Mouse (Mus musculus) left cerebral cortex, postnatal 10 days (tissue): ENCODE results near the gene Exosc10. TPM values are rescaled to one million over a fixed set of nuclear protein-coding genes. Genes with fewer than 3 reads are reported as not detected.

Experiments
- DNase-seq, 2 experiments: peaks; one replicate each; pipeline ENCODE4 v3.0.0; 2021 to 2022; ENCODE audit warnings: low spot score in 2 of 2, mixed read lengths in 1 of 2; ENCODE audit errors: extremely low spot score in 1 of 2
- intact Hi-C: fragments of 180-260 bp; cut with DNase I; formaldehyde crosslinking; loops from one replicate; pipeline ENCODE4 v1.15.1; 2025
- total RNA-seq, 2 experiments: library from RNA; stranded (reverse); gene quantifications; 2 replicates each; pipeline ENCODE4 v1.2.3; 2021

Gene Exosc10
- total RNA-seq, result 10 to 100 TPM; 54.1 to 56.6 TPM

DNA sequence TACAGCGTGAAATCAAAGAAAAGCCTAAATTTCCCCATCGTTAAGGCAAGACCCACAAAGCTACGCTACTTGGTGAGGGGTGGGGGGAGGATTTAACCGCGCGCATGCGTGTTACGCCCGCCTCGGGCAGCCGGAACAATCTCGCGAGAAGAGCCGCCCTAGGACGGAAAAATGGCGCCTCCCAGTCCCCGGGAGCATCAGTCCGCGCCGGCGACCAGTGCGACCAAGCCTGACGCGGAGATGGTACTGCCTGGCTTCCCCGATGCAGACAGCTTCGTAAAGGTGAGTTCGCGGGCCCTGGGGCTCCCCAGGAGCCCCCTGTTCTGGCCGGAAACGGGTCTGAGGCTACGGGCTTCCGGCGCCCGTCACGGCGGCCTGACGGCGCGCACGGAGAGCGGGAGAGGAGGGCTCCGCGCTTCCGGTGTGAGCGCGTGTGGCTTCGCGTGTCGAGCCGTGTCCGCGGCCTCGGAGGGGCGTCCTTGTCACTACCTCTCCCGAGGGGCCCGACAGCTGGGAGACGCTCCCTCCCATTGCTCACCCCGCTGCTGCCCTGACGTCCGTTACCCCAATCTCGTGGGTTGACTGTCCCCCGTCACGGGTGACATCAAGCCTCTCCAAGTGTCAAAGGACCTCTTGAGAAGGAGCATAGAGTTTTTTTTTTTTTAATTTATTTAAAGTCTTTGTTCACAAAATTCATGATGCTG, at the start of gene Exosc10:
Gene Exosc10 (plus strand): TSS at position 133 of the 704 bp plus-strand sequence.
- intact Hi-C loops, result no loop called here
- DNase-seq, result peak; percentile 74 to 92

DNA sequence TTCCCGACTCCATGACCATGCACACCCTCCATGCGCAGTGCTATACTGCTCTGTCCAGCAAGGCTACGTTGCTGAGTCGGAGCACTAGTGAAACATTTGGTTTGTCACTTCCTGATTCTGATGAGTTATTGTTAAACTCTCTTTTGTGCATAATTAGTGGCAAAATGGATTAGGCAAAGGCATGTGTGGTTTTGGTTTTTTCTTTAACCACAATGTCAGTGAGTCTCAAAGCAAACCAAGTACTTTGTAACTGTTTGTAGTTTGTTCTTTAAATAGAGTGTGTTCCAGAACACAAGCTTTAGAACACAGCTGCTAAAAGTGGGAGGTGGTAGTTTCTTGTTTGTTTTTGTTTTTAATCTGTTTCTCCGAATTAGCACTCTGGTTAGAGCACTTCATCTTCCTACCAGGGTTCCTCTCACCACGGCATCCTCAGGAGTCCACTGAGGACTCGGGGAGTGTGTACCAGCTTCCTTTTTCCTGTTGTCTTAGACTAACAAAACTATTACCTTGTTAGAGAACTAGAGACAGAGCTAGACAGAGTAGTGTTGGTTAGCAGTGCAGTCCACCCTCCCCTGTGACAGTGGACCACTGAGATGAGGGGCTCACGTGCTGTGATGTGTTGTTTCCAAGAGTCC, 48.7 kb upstream of the Exosc10 start:
- intact Hi-C loops, result no loop called here
- DNase-seq, result no peak

DNA sequence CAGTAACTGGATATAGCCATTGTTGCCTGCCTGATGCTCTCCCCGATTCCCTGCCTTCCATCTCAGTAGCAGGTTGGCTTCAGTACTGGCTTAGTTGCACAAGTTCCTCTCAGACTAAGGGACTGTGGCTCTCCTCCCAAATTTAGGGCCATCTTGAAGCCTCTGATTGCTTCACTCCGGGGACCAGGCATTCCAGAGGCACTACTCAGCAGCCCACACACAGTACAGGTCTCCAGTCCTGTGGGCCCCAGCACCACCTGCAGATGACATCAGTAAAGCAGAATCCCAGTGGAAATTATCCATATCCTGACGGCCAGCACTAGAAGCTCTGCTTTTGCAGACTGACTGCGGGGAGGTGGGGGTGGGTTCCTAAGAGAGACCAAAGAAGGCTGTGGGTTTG, 47.5 kb upstream of the Exosc10 start:
- DNase-seq, result no peak
- intact Hi-C loops, result no loop called here

DNA sequence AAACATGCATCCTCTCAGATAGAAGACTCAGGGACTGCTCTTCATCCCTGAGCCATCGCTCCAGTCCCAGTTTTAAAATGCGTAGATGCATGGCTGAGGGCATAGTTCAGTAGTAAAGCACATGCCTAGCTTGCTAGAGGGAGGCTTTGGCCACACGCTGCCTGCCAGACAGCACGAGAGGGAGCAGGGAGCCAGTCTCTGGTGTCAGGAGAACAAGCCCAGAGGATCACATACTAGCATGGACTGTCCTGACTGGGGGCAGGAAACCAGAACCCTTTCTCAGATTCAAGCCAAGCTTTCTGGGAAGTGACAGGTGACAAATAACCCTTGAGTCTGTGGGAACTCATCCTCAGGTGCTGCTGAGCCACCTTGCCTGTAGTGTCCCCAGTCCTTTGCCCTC, 46.9 kb upstream of the Exosc10 start:
- intact Hi-C loops, result no loop called here
- no peak for DNase-seq

DNA sequence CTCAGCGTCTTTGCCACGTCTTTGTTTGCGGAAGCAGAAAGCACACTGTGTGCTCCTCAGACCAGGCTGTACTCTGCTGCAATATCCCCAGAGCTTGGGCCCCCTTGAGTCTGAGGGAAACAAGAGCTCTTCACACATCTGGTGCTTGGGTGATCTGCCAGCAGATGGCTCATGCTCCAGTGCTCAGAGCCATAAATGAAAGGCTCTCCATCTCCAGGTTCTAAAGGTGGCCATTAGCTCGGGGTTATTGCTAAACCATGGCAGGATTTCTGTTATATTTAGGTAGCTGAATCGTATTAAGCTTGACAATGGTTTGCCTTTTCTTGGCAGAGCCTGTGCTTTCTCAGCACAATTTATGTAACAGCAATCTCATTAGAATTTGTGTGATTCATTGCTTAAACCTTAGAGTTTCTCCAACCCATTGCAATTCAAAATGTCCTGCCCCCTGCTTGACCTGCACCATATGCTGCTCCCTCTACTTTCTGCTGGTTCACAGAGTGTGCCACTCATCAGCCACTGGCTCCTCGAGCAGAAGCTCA, 45.1 kb upstream of the Exosc10 start:
- DNase-seq, result no peak
- intact Hi-C loops, result no loop called here

DNA sequence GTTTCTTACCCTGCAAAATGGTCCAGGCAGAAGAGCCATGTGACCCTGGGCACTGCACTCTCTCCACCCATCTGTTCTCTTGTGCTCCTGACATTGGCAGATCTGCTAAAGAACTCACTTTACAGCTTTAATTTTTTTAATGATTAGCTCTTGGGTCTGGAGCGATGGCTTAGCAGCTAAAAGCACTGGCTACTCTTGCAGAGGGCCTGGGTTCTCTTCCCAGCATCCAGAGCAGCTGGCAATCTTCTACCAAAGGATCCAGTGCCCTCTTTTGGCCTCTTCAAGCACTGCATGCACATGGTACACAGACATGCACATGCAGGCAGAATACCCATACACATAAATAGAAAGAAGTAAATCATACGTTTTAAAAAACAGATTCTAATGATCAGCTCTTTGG, 42.9 kb upstream of the Exosc10 start:
- no peak for DNase-seq
- intact Hi-C loops, result no loop called here

DNA sequence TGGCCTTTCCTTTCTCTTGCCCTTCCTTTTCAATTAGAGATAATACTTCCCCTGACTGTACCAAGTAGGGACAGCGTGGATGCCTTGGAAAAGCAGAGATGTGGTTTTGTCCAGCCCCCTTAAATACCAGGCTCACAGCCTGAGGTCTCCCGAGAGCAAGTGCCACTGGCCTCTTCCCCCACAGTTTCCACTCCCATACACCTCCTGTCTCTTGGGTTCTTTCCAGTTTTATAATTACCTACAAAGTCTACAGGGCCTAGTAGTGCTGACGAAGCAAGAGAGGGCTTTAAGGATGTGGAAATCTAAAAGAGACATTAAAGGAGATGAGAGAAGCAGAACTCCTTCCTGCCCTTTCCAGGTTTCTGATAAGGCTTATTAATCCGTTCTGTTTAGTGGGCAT, 40.4 kb upstream of the Exosc10 start:
- no peak for DNase-seq

DNA sequence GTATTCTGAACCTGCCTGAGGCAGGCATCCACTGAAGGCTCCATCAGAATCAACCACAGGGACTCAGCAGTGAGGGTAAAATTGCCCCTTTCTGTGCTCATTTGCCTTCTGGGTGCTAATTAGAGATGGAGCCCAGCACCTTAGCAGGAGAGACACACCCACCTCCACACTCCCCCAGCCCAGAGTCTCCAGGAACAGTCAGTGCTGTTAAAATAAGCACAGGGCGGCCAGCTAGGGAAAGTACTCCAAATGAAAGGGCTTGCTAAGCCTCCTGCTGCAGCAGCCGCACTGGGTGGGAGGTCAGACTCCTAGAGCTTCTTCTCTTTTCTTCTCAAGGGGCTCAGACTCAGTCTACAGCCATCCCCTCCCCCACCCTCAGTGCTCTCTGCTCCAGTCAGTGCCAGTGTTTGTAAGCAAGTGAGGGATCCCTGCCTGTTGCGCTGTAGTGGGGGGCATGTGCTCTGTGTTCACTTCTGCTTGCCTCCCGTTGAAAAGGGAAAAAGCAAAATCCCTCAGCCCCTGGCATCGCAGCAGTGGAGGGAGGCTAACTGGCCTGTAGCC, 39.9 kb upstream of the Exosc10 start:
- intact Hi-C loops, result no loop called here

More for the DNA sequence above, 40.4 kb upstream of the Exosc10 start:
- intact Hi-C loops, result no loop called here

DNA sequence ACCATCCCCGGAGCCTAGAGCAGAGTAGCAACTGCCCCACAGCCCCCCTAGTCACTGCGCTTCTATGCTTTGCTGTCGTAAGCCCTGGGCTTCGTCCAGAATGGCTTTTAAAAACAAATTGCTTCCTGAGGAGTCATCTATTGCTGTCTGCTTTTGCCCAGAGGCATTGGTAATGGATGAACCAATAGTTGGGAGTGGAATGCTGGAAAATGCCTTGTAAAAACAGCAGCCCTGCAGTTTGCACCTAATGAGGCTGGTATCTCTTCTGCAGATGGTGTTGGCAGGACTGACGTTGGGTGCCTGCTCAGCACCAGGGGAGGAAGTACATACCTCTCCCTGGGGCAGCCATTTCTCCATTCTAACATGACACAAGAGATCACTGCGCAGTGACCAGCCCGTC, 34.7 kb upstream of the Exosc10 start:
- intact Hi-C loops, result no loop called here

More for the DNA sequence above, 39.9 kb upstream of the Exosc10 start:
- no peak for DNase-seq

DNA sequence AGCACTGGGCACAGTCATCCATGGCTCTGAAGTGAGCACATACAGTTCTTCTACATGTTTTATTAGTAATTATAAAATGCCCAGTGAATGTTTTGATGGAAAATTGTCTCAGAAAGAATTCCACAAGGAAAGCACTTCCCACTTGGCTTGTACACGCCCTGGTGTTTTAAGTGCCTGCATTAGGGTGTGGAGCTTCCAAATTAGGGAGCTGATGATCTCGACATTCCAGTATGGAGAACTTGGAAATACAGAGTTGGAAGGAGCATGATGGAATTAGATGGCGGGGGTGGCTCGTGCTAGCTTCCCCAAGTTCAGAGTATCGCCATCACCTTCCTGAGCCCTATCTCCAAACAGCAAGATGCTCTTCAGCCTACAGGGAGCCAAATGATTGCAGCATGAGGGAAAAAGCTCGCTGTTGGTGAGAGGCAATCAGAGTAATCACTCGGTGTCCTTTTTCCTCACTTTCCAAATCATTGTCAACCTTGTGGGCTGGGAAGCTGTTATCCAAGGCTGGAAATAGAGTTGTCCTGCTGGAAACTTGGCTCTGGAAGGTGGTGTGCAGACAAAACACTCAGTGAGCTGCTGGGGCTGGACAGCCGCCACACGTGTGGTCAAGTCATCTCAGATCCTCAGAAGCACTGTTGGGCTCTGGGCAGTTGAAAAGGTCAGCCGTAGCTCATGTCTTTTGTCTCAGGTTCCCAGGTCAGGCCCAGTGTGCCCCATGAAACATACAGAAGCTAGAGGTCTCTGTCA, 30.9 kb upstream of the Exosc10 start:
- intact Hi-C loops, result no loop called here
- no peak for DNase-seq

More for the DNA sequence above, 34.7 kb upstream of the Exosc10 start:
- no peak for DNase-seq

DNA sequence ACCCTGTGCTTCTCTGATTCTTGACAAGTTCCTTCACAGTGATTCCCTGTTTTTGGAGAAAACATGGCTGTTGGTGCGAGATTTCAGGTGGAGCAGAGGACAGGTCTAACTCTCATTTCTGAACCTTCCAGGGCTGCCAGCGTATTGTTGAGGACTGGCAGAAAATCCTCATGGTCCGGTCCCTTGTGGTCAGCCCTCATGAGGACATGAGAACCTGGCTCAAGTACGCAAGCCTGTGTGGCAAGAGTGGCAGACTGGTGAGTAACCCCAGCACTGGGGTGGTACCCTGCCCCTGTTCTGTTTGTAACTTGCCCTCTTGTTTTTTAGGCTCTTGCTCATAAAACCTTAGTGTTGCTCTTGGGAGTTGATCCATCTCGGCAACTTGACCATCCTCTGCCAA, 27.9 kb upstream of the Exosc10 start:
- no peak for DNase-seq
- intact Hi-C loops, result loop anchor here (5.0 kb wide), 1 partner anchor 48 kb away; no protein-coding TSS in a partner anchor

DNA sequence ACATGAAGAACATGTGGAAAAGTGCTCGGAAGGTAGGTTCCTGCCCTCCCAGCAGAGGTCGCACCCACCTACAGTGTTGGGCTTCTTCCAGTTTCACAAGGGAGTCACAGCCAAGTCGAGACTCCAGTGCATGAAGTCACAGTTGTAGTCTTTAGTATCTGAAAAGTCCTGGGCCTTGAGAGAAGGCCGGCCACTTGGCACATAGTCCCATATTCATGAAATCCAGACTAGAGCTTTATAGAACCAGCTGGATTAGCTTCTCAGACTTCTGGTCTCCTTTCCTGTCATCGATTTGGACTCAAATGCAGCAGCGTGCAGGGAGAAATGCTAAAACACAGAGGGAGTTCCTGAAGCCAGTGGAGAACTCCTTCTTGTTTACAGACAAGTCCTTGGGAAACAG, 27.5 kb upstream of the Exosc10 start:
- DNase-seq, result no peak
- intact Hi-C loops, result loop anchor here (5.0 kb wide), 1 partner anchor 48 kb away; no protein-coding TSS in a partner anchor

DNA sequence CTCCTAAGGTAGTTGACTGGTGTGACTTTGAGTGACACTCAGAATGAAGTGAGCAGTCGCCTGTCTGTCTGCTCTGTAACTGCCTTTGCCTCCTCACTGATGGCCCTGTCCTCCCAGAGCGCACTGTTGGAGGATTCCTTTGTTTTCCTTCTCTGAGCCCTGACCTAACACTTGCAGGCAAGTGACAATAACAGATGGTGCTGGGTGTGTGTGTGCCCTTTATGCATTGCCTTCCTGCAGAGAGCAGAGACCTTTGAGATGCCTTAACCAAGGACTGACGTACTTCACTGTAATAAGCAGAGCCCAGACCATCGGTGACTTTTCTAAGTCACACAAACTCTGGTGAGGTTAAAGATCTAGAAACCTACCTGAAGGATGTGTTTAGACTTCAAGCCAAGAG, 26.9 kb upstream of the Exosc10 start:
- no peak for DNase-seq
- intact Hi-C loops, result loop anchor here (5.0 kb wide), 1 partner anchor 49 kb away; no protein-coding TSS in a partner anchor

DNA sequence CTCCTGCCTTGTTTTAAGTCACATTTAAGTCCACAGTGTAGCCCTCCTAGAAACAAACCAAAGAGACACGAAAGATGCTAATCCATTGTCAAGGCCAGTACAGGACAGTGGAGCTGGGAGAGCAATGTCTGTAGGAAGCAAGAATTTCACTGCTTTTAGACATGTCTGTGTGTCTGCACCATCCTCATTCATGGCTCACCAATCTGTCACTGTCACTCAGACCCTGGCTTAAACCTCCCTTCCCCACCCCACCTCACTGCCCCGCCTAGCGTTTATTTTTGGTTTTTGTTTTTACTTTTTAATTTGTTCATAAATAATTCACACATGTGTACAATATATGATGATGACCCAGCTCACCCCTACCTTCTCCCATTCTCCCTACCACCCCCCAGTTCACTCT, 25.7 kb upstream of the Exosc10 start:
- DNase-seq, result no peak

DNA sequence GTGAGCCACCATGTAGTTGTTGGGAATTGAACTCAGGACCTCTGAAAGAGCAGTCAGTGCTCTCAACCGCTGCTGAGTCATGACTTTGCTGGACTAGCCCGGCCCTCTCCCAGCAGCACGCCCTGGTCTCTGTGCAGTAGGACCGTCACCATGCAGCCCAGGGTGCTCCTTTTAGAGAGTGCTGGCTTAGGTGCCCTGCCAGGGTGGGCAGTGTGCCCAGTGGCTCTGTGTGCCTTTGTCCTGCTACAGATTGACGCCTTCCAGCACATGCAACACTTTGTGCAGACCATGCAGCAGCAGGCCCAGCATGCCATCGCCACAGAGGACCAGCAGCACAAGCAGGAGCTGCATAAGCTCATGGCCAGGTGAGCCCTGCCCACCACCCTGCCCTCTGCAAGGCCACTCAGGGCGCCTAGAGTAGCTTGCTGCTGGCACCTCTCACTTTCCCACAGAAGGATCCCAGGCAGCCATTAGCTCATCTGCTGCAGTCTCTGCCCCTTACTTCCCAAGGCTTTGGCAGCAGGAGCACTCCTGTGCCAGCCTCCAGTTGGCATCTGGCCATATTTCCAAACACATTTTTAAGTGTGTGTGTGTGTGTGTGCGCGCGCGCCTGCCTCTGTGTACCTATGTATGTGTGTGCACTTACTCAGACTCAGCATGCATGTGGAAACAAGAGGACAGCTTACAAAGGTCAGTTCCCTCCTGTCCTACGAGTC, 24.5 kb upstream of the Exosc10 start:
- intact Hi-C loops, result loop anchor here (5.0 kb wide), 1 partner anchor 51 kb away; no protein-coding TSS in a partner anchor
- peak; percentile 24 to 56 for DNase-seq

More for the DNA sequence above, 25.7 kb upstream of the Exosc10 start:
- intact Hi-C loops, result loop anchor here (5.0 kb wide), 1 partner anchor 50 kb away; no protein-coding TSS in a partner anchor

DNA sequence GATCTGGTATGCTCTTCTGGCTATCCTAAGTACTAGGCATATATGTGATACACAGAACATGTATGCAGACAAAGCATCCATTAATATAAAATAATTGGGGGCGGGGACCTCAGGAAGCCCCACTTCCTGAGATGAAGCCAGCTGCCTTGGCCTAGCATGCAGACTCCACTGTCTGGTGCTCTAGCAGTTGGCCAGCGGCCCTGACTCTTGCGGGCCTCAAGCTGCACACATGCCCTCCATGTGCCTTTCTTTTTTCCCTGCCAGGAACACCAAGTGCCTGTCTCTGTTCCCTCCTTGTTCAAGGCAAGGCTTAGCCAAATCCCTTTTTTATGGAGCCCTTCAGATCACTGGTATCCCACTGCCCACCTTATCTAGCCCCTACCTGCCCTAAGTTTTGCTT, 22.4 kb upstream of the Exosc10 start:
- intact Hi-C loops, result loop anchor here (5.0 kb wide), 1 partner anchor 36 kb away; no protein-coding TSS in a partner anchor
- DNase-seq, result no peak

DNA sequence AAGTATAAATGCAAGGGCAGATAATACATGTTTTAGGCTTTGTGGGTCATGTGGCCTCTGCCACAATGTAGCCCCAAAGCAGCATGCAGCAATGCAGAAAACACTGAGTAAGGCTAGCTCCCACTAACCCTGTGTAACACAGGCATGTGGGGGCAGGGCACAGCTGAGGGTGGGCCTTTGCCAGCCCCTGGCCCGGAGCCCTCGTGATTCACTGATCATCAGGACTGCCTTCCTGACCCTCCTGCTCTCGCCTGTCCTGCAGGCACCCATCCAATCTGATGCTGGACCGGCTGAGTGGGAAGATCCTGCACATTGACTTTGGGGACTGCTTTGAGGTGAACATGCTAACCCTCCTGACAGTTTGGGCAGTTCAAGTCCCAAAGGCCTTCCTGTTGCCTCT, 9.1 kb upstream of the Exosc10 start:
- intact Hi-C loops, result no loop called here
- DNase-seq, result no peak

DNA sequence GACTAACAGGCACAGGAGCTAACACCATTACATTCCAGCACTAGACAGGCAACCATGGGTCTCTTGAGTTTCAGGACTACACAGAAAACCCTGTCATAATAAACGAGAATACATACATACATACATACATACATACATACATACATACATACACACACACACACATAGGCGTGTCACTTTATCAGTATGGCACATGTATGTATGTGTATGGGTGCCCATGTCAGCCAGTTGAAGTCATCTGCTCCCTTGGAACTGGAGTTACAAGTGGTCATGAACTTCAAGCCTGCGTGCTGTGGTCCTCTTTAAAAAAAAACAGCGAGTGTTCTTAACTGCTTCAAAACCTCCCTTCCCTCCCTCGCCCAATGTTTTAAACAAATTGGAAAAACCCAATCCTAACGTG, 463 bp upstream of the Exosc10 start:
- no peak for DNase-seq
- intact Hi-C loops, result no loop called here
